Mouse (Mus musculus): ENCODE results near the gene 4930523C07Rik. TPM values are rescaled to one million over a fixed set of nuclear protein-coding genes. Genes with fewer than 3 reads are reported as not detected.

4930523C07Rik gene
- polyA plus RNA-seq, 1 experiment from 2014 or later = 1.4 TPM

DNA sequence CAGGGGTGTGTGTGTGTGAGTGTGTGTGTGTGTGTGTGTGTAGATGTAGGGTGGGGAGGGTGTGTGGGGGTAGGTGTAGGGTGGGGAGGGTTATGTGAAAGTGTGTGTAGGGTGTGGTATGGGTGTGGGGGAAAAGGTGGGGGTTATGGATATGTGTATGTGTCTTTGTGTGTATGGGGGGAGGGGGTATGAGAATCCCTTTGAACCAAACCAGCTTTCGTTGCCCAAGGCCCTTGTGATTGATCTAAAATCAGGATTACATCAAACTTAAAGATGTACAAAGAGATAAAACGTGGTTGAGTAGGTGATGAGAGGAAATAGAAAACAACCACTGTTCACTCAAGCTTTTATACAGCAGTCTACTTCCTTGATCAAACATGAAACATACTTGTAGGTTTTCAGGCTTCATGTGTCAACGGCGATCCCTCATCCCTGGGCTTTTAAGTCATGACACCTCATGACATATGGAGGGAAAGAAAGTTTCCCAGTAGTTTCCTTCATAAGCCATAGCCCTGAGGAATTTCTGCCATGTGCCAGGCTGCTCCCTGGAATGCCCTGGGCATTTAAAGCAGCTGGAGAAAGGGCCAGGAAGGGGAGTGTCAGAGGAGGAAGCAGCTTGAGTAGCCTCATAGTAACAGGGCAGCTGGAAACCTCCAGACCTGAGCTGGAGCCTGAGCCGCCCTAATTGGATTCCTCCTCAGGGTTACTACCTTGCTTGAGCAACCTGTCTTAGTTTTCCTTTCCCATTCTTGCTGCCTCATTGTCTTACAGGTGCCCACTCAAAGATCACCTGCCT lies 9.5 kb downstream of the 4930523C07Rik start:
- H3K4me1 ChIP-seq (ENCODE audit: control insufficient read depth, insufficient read depth, low read length) = no peaks in the 10 kb centered on the region
- H3K27me3 ChIP-seq (ENCODE audit: control insufficient read depth, insufficient read depth, low read length) = no peaks in the 10 kb centered on the region
- no peak overlapping the region for H3K4me2 ChIP-seq (ENCODE audit: low read depth, low read length)
- no peak overlapping the region for H3K27ac ChIP-seq (ENCODE audit: low read depth, low read length)
- no peak for ATAC-seq (ENCODE audit: low read depth)
- H3K36me3 ChIP-seq (ENCODE audit: control insufficient read depth, insufficient read depth, low read length) = no peaks in the 10 kb centered on the region
- no peak overlapping the region for H3K4me3 ChIP-seq (ENCODE audit: low read depth, low read length)
- no peaks in the 10 kb centered on the region for H3K9me3 ChIP-seq (ENCODE audit: control insufficient read depth, low read length)
- no peak overlapping the region for H3K9ac ChIP-seq (replicated peaks; ENCODE audit: low read depth, low read length)
- 80% methylated on average over 5 of the region's 5 CpGs for WGBS

DNA sequence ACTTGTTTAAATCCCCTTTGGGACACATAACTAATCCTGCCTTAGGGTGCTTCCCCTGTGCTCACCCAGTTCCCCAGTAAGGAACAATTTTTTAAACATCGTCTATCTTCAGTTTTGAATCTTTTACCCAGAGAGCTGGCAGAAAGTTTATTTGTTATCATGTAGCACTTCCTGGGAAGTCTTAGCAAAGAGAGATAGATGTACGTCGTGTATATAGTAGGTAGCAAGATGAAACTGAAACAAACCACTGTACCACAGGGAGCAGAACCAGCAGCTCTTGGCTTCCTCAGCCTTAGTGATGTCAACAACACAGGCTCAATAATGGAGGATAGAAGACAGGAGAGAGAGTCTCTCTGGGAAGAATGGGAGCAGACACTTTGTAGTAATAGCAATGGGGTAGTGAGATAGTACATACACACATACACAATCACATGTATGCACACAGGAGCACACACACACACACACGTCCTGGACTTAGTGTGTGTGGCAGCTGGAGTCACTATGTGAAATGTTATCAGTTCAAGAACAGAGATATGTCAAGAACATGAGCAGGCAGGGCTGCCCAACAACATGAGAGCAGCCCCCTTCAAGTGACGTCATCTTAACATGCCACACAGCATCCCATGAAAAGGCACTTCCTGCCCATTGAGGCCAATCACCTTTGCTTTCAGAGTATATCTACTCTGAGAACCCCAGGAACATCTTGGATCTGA lies 10.3 kb downstream of the 4930523C07Rik start:
- WGBS = 87% methylated on average over 5 of the region's 5 CpGs
- Histone ChIP-seq H3K4me2 (ENCODE audit: low read depth, low read length) (no peak overlapping the region), H3K4me1 (ENCODE audit: control insufficient read depth, insufficient read depth, low read length) (no peaks in the 10 kb centered on the region), H3K9ac (replicated peaks; ENCODE audit: low read depth, low read length) (no peak overlapping the region), H3K9me3 (ENCODE audit: control insufficient read depth, low read length) (no peaks in the 10 kb centered on the region), H3K27me3 (ENCODE audit: control insufficient read depth, insufficient read depth, low read length) (no peaks in the 10 kb centered on the region), H3K4me3 (ENCODE audit: low read depth, low read length) (no peak overlapping the region), H3K27ac (ENCODE audit: low read depth, low read length) (no peak overlapping the region), H3K36me3 (ENCODE audit: control insufficient read depth, insufficient read depth, low read length) (no peaks in the 10 kb centered on the region)
- ATAC-seq (ENCODE audit: low read depth) = no peak

DNA sequence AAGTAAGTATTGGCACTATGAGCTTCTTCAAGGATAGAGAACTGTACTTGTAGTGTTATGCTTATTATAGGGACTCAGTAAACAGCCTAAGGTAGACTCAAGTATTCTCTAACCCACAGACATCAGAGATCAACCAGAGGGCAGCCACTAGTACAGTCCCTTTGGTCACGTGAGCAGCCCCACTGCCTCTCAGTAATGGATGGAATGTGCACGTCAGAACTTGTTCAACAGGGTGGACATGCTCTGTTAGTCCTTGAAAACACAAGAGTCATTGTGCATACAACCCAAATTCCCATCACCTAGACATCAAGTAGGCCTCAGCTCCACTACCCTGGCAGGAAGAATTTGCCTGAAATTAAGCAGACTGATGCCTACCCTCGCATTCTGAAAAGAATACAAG lies 13.5 kb downstream of the 4930523C07Rik start:
- no peak overlapping the region for H3K27ac ChIP-seq (ENCODE audit: low read depth, low read length)
- no peaks in the 10 kb centered on the region for H3K4me1 ChIP-seq (ENCODE audit: control insufficient read depth, insufficient read depth, low read length)
- WGBS = 78% methylated on average over 3 of the region's 3 CpGs
- H3K27me3 ChIP-seq (ENCODE audit: control insufficient read depth, insufficient read depth, low read length) = no peaks in the 10 kb centered on the region
- no peak overlapping the region for H3K4me3 ChIP-seq (ENCODE audit: low read depth, low read length)
- H3K9ac ChIP-seq (replicated peaks; ENCODE audit: low read depth, low read length) = no peak overlapping the region
- no peaks in the 10 kb centered on the region for H3K36me3 ChIP-seq (ENCODE audit: control insufficient read depth, insufficient read depth, low read length)
- ATAC-seq (ENCODE audit: low read depth) = no peak
- no peaks in the 10 kb centered on the region for H3K9me3 ChIP-seq (ENCODE audit: control insufficient read depth, low read length)
- no peak overlapping the region for H3K4me2 ChIP-seq (ENCODE audit: low read depth, low read length)

DNA sequence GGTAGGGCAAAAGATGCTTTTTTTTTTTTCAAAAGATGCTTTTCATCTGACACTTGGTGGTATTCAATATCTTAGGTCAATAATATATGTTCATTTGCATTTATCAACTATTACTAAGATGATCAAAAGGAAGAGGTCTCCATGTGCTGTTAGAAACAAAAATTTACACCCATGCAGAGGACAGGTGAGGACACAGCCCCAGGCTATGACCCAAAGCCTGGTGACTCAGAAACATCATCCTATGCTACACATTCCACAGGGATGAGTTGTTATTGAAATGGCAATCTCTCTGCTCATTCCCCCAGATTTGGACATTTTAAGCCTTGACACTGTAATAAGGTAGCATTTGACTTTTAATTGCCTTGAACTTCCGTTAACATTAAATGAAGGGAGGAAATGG lies 15.7 kb downstream of the 4930523C07Rik start:
- H3K4me3 ChIP-seq (ENCODE audit: low read depth, low read length) = no peak overlapping the region
- H3K9me3 ChIP-seq (ENCODE audit: control insufficient read depth, low read length) = no peaks in the 10 kb centered on the region
- H3K27me3 ChIP-seq (ENCODE audit: control insufficient read depth, insufficient read depth, low read length) = no peaks in the 10 kb centered on the region
- H3K36me3 ChIP-seq (ENCODE audit: control insufficient read depth, insufficient read depth, low read length) = no peaks in the 10 kb centered on the region
- H3K4me2 ChIP-seq (ENCODE audit: low read depth, low read length) = no peak overlapping the region
- no peak for ATAC-seq (ENCODE audit: low read depth)
- H3K4me1 ChIP-seq (ENCODE audit: control insufficient read depth, insufficient read depth, low read length) = no peaks in the 10 kb centered on the region
- WGBS = 68% methylated on average over 1 of the region's 1 CpGs
- no peak overlapping the region for H3K27ac ChIP-seq (ENCODE audit: low read depth, low read length)
- no peak overlapping the region for H3K9ac ChIP-seq (replicated peaks; ENCODE audit: low read depth, low read length)

DNA sequence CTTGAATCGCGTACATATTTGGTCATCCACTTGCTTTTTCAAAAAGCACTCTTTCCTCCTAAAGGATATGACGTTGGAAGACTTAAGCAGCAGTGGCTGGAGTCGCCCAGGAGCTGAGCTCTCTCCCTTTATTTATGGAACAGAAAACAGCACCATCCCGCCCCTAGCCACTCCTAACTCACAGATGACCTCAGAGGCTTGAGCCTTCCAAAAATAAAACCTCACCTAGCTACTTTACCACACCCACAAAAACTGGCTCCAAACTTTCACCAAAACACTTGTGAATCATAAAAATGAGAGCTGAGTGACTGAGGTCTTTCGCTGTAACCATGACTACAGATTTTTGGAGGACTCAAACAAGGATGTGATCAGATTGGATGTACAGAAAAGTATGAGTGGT lies 16.4 kb downstream of the 4930523C07Rik start:
- Histone ChIP-seq H3K36me3 (ENCODE audit: control insufficient read depth, insufficient read depth, low read length) (no peaks in the 10 kb centered on the region), H3K27me3 (ENCODE audit: control insufficient read depth, insufficient read depth, low read length) (no peaks in the 10 kb centered on the region), H3K4me1 (ENCODE audit: control insufficient read depth, insufficient read depth, low read length) (no peaks in the 10 kb centered on the region), H3K9ac (replicated peaks; ENCODE audit: low read depth, low read length) (no peak overlapping the region), H3K27ac (ENCODE audit: low read depth, low read length) (no peak overlapping the region), H3K9me3 (ENCODE audit: control insufficient read depth, low read length) (no peaks in the 10 kb centered on the region), H3K4me3 (ENCODE audit: low read depth, low read length) (no peak overlapping the region), H3K4me2 (ENCODE audit: low read depth, low read length) (no peak overlapping the region)
- no peak for ATAC-seq (ENCODE audit: low read depth)
- WGBS = 77% methylated on average over 6 of the region's 6 CpGs

DNA sequence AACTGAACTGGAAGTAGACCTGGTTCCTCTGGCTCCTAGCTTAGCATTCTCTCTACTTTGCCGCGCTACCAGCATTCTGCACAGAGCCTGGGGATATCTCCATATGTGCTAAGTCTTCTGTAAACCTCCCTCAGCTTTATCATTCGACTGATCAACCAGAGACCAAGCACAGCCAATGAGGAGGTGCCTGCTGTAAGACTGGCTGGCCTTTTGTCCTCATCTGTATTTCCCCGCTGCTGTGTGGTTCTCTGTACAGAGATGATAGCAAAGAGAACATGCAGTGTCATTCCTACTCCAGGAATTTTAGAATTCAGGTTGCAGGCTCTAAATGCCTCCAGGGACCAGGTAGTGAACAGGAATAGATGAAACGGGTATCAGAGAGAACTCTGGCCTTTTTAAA lies 17.1 kb downstream of the 4930523C07Rik start:
- no peak for ATAC-seq (ENCODE audit: low read depth)
- H3K4me3 ChIP-seq (ENCODE audit: low read depth, low read length) = no peak overlapping the region

DNA sequence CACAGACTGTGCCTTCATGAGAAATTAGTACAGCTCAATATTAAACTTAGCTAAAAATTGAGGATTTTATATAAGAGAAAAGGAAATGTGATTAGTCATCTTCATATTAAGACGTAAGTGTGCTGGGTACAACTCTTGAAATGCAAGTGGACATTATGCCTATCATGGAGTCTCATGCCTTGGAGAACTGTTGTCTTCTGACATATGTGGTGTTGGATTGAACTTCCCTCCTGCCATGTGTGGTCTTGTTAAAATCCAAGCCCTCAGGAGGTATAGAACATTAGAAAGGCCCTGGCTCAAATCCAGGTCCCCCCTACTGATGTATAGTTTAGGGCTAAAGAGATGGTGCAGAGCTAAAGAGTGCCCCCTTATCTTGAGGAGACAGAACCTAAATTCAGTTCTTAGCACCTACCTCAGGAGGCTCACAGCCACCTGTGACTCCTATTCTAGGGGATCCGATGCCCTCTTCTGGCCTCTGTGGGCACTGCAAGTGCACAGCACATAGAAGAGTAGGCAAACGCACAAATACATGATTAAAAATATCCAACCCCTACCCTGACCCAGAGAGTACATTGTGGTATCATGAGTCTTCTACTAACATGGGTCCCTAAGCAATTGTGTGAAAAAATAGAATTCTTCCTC lies 17.7 kb downstream of the 4930523C07Rik start:
- 64% methylated on average over 3 of the region's 3 CpGs for WGBS

More for the DNA sequence above, 17.1 kb downstream of the 4930523C07Rik start:
- Histone ChIP-seq H3K36me3 (ENCODE audit: control insufficient read depth, insufficient read depth, low read length) (no peaks in the 10 kb centered on the region), H3K9ac (replicated peaks; ENCODE audit: low read depth, low read length) (no peak overlapping the region), H3K9me3 (ENCODE audit: control insufficient read depth, low read length) (no peaks in the 10 kb centered on the region), H3K4me1 (ENCODE audit: control insufficient read depth, insufficient read depth, low read length) (no peaks in the 10 kb centered on the region), H3K4me2 (ENCODE audit: low read depth, low read length) (no peak overlapping the region), H3K27ac (ENCODE audit: low read depth, low read length) (no peak overlapping the region), H3K27me3 (ENCODE audit: control insufficient read depth, insufficient read depth, low read length) (no peaks in the 10 kb centered on the region)
- WGBS = 93% methylated on average over 5 of the region's 5 CpGs

DNA sequence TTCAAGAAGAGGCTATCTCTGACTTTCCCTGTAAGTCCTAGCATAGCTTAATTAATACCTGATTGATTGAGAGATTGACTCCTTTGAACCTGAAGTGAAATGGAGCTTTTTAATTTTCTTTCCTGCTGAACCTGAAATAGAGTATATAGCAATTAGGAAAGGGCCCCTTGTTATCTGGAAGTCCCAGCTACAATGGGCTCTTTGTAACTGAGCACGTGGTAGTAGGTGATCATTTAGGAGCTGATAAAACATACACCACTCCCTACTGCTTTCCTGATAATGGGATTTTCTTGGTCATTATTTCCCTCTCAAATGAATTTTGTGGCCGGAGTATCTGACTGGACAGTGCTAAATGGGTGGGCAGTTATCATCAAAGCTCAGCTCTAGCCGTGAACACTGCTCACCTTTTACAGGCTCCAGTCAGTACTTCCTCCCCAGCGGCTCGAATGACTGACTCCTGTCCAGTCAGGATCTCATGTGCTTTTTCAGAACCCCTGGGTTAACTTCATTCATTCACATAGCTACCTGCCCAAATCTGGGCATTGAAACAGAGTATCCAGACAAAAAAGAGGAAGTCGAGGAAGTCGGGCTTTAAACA lies 20.5 kb downstream of the 4930523C07Rik start:
- no peak overlapping the region for H3K9ac ChIP-seq (replicated peaks; ENCODE audit: low read depth, low read length)
- no peak overlapping the region for H3K4me2 ChIP-seq (ENCODE audit: low read depth, low read length)
- no peaks in the 10 kb centered on the region for H3K36me3 ChIP-seq (ENCODE audit: control insufficient read depth, insufficient read depth, low read length)
- no peak overlapping the region for H3K27ac ChIP-seq (ENCODE audit: low read depth, low read length)
- H3K4me1 ChIP-seq (ENCODE audit: control insufficient read depth, insufficient read depth, low read length) = no peaks in the 10 kb centered on the region
- H3K9me3 ChIP-seq (ENCODE audit: control insufficient read depth, low read length) = no peaks in the 10 kb centered on the region
- no peaks in the 10 kb centered on the region for H3K27me3 ChIP-seq (ENCODE audit: control insufficient read depth, insufficient read depth, low read length)
- no peak for ATAC-seq (ENCODE audit: low read depth)
- no peak overlapping the region for H3K4me3 ChIP-seq (ENCODE audit: low read depth, low read length)
- 83% methylated on average over 7 of the region's 7 CpGs for WGBS

More for the DNA sequence above, 17.7 kb downstream of the 4930523C07Rik start:
- Histone ChIP-seq H3K27me3 (ENCODE audit: control insufficient read depth, insufficient read depth, low read length) (no peaks in the 10 kb centered on the region), H3K4me3 (ENCODE audit: low read depth, low read length) (no peak overlapping the region), H3K4me1 (ENCODE audit: control insufficient read depth, insufficient read depth, low read length) (no peaks in the 10 kb centered on the region), H3K27ac (ENCODE audit: low read depth, low read length) (no peak overlapping the region), H3K36me3 (ENCODE audit: control insufficient read depth, insufficient read depth, low read length) (no peaks in the 10 kb centered on the region), H3K4me2 (ENCODE audit: low read depth, low read length) (no peak overlapping the region), H3K9ac (replicated peaks; ENCODE audit: low read depth, low read length) (no peak overlapping the region), H3K9me3 (ENCODE audit: control insufficient read depth, low read length) (no peaks in the 10 kb centered on the region)
- ATAC-seq (ENCODE audit: low read depth) = no peak
